Mouse (Mus musculus): ENCODE data around the gene Olfr1177-ps. TPM values are rescaled to one million over a fixed set of nuclear protein-coding genes. Genes with fewer than 3 reads are reported as not detected.

Gene Olfr1177-ps
- polyA plus RNA-seq (2012; rRNA removed): not detected in 2 replicates

DNA sequence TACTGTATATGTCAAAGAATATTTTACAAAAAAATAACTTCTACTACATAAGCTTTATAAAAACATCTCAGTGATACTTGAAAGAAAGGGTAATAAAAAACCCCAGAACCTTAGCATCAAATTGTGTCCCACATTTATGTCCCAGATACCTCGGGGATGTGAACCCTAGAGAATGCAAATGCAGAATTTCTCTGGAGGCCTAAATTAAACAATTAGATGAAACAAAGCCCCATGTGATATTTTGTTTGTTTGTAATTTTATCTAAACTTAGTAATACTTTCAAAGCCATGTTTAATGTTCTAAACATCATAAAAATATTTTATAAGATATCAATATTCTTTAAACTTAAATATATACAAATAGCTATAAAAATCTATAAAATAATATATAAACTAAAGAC lies at the start of gene Olfr1177-ps:
Olfr1177-ps (minus strand) TSS at position 101 of the 400 bp plus-strand sequence.

GRCm38 (mm10) chr2:88386762-88387161 lies 40.5 kb upstream of the Olfr1177-ps start, which contains the start of gene Olfr1178:
TSS of gene Olfr1178 (plus strand) at chr2:88387062.

DNA sequence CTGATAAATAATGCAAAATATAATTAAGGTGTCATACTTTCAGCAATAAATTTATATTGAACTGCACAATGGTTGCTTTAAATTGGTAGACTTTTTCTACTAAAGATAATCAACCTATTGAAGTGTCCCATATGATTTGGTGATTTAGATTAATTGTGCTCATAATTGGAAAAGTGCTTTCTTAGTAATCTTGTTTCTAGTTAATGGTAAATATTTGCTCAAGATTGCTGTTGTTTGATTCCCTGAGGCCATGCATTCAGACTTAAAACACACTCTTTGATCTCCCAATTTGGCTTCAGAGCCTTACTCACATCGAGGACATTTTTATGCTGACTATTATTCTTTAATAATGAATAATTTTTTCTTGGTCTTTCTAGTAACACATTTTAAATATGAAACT lies 9.9 kb downstream of the Olfr1177-ps start, which contains the start of gene Olfr1176:
Olfr1176 (plus strand) TSS at position 301 of the 400 bp plus-strand sequence.

GRCm38 (mm10) chr2:88327115-88327514 lies 19.2 kb downstream of the Olfr1177-ps start, which contains the start of gene Olfr1175-ps:
TSS of gene Olfr1175-ps (minus strand) at chr2:88327215.

DNA sequence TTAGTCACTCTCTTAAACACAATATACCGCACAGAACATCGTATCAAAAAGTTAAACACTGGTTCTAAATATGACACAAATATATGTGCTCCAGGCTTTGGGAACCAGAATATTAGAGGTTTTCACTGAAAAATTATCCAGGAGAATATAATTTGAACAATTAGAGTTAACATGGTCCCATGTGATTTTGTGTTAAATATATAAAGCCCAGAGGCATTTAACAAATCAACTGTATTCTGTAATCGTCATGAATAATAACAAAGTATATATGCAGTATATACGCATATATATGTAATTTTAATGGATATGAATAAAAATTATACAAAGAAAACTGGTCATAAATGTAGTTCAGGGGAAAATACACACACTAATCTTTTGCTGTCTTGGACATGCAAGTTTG lies 31.3 kb downstream of the Olfr1177-ps start, which contains the start of gene Olfr1174-ps:
Olfr1174-ps (minus strand) TSS at position 101 of the 400 bp plus-strand sequence.

Other genes starting within 250 kb of the Olfr1177-ps start
- not detected in 2 replicates for gene Olfr1166, start 218.2 kb downstream of the Olfr1177-ps start, polyA plus RNA-seq (2012; rRNA removed)
- not detected in 2 replicates for gene Olfr1167, start 191.3 kb downstream of the Olfr1177-ps start, polyA plus RNA-seq (2012; rRNA removed)
- gene Olfr1168, start 164.6 kb downstream of the Olfr1177-ps start, polyA plus RNA-seq (2012; rRNA removed): not detected in 2 replicates
- gene Olfr1170, start 118.2 kb downstream of the Olfr1177-ps start, polyA plus RNA-seq (2012; rRNA removed): not detected in 2 replicates
- gene Olfr1173, start 66.6 kb downstream of the Olfr1177-ps start, polyA plus RNA-seq (2012; rRNA removed): not detected in 2 replicates
- not detected in 2 replicates for gene Olfr1174-ps, start 31.4 kb downstream of the Olfr1177-ps start, polyA plus RNA-seq (2012; rRNA removed)
- gene Olfr1175-ps, start 19.3 kb downstream of the Olfr1177-ps start, polyA plus RNA-seq (2012; rRNA removed): not detected in 2 replicates
- not detected in 2 replicates for gene Olfr1176, start 9.8 kb downstream of the Olfr1177-ps start, polyA plus RNA-seq (2012; rRNA removed)
- not detected in 2 replicates for gene Olfr1178, start 40.6 kb upstream of the Olfr1177-ps start, polyA plus RNA-seq (2012; rRNA removed)
- gene Olfr1179, start 60.0 kb upstream of the Olfr1177-ps start, polyA plus RNA-seq (2012; rRNA removed): not detected in 2 replicates
- not detected in 2 replicates for gene Olfr1180, start 72.7 kb upstream of the Olfr1177-ps start, polyA plus RNA-seq (2012; rRNA removed)
- not detected in 2 replicates for gene Olfr1181, start 79.7 kb upstream of the Olfr1177-ps start, polyA plus RNA-seq (2012; rRNA removed)
- gene Gm13757, start 102.6 kb upstream of the Olfr1177-ps start, polyA plus RNA-seq (2012; rRNA removed): not detected in 2 replicates
- not detected in 2 replicates for gene Olfr1183, start 108.4 kb upstream of the Olfr1177-ps start, polyA plus RNA-seq (2012; rRNA removed)
- gene Olfr1184, start 137.1 kb upstream of the Olfr1177-ps start, polyA plus RNA-seq (2012; rRNA removed): not detected in 2 replicates
- not detected in 2 replicates for gene Olfr1185-ps1, start 146.8 kb upstream of the Olfr1177-ps start, polyA plus RNA-seq (2012; rRNA removed)
- gene Olfr1186, start 172.1 kb upstream of the Olfr1177-ps start, polyA plus RNA-seq (2012; rRNA removed): not detected in 2 replicates
- gene Olfr1188, start 210.4 kb upstream of the Olfr1177-ps start, polyA plus RNA-seq (2012; rRNA removed): not detected in 2 replicates
- not detected in 2 replicates for gene Olfr1189, start 240.0 kb upstream of the Olfr1177-ps start, polyA plus RNA-seq (2012; rRNA removed)